Mouse (Mus musculus): ENCODE data around the gene Chka.
A peak's percentile ranks its signal among the peaks of the same experiment; 100 is the strongest.

Chka gene

GRCm38 (mm10) chr19:3851502-3851962, at the start of gene Chka:
Gene Chka (plus strand): TSS chr19:3851773.
- DNase-seq (ENCODE audit: low read depth, low spot score), result peak; percentile 90

- no peak for DNase-seq (ENCODE audit: low read depth, low spot score)
These were observed 46.0 kb upstream of the Chka start for GRCm38 (mm10) chr19:3805526-3805925.

GRCm38 (mm10) chr19:3810536-3811233, 40.9 kb upstream of the Chka start:
- no peak for DNase-seq (ENCODE audit: low read depth, low spot score)

- DNase-seq (ENCODE audit: low read depth, low spot score), result no peak
These were observed 37.1 kb upstream of the Chka start for GRCm38 (mm10) chr19:3814461-3814860.

- DNase-seq (ENCODE audit: low read depth, low spot score), result no peak
These were observed 35.7 kb upstream of the Chka start for GRCm38 (mm10) chr19:3815824-3816223.

GRCm38 (mm10) chr19:3819080-3819479, 32.5 kb upstream of the Chka start:
- DNase-seq (ENCODE audit: low read depth, low spot score), result no peak

- no peak for DNase-seq (ENCODE audit: low read depth, low spot score)
These were observed 31.6 kb upstream of the Chka start for GRCm38 (mm10) chr19:3819899-3820444.

GRCm38 (mm10) chr19:3825044-3825443, 26.5 kb upstream of the Chka start:
- DNase-seq (ENCODE audit: low read depth, low spot score), result no peak

GRCm38 (mm10) chr19:3829863-3830262, 21.7 kb upstream of the Chka start:
- no peak for DNase-seq (ENCODE audit: low read depth, low spot score)

GRCm38 (mm10) chr19:3831716-3832115, 19.9 kb upstream of the Chka start:
- no peak for DNase-seq (ENCODE audit: low read depth, low spot score)

GRCm38 (mm10) chr19:3832851-3833353, 18.7 kb upstream of the Chka start:
- DNase-seq (ENCODE audit: low read depth, low spot score), result no peak

GRCm38 (mm10) chr19:3834301-3834700, 17.3 kb upstream of the Chka start:
- DNase-seq (ENCODE audit: low read depth, low spot score), result no peak

- no peak for DNase-seq (ENCODE audit: low read depth, low spot score)
These were observed 14.8 kb upstream of the Chka start for GRCm38 (mm10) chr19:3836791-3837190.

GRCm38 (mm10) chr19:3838931-3839330, 12.6 kb upstream of the Chka start:
- DNase-seq (ENCODE audit: low read depth, low spot score), result no peak

- no peak for DNase-seq (ENCODE audit: low read depth, low spot score)
These were observed 11.9 kb upstream of the Chka start for GRCm38 (mm10) chr19:3839686-3840085.

GRCm38 (mm10) chr19:3840214-3840651, 11.3 kb upstream of the Chka start:
- DNase-seq (ENCODE audit: low read depth, low spot score), result no peak

- DNase-seq (ENCODE audit: low read depth, low spot score), result no peak
These were observed 10.9 kb upstream of the Chka start for GRCm38 (mm10) chr19:3840685-3841084.

- no peak for DNase-seq (ENCODE audit: low read depth, low spot score)
These were observed 9.0 kb upstream of the Chka start for GRCm38 (mm10) chr19:3842359-3843148.

GRCm38 (mm10) chr19:3843629-3844028, 7.9 kb upstream of the Chka start:
- DNase-seq (ENCODE audit: low read depth, low spot score), result no peak

GRCm38 (mm10) chr19:3844836-3845235, 6.7 kb upstream of the Chka start:
- no peak for DNase-seq (ENCODE audit: low read depth, low spot score)

GRCm38 (mm10) chr19:3845339-3845738, 6.2 kb upstream of the Chka start:
- no peak for DNase-seq (ENCODE audit: low read depth, low spot score)

- DNase-seq (ENCODE audit: low read depth, low spot score), result no peak
These were observed 5.7 kb upstream of the Chka start for GRCm38 (mm10) chr19:3845803-3846406.

Measured in telencephalon, adult 2 months (tissue).